Mouse (Mus musculus) CH12.LX (cell line): ENCODE data around the gene Spi1.

Experiments used
- CHD2 ChIP-seq: IDR thresholded peaks from 2 replicates; pipeline ENCODE4 v1.6.1; 2011; ENCODE audit warnings: low read length, improper control_type of control experiment
- CTCF ChIP-seq, 2 experiments: IDR thresholded peaks in 1 of 2; conservative IDR thresholded peaks in 1 of 2; 2 replicates each; pipeline ENCODE4 v1.5.1; 2011 to 2012; ENCODE audit warnings: low read depth in 2 of 2, low read length in 2 of 2, improper control_type of control experiment in 1 of 2, inconsistent platforms in 1 of 2, mild to moderate bottlenecking in 1 of 2, moderate library complexity in 1 of 2
- RAD21 ChIP-seq: IDR thresholded peaks from 2 replicates; pipeline ENCODE4 v1.6.1; 2011; ENCODE audit warnings: low read depth, mild to moderate bottlenecking, low read length, improper control_type of control experiment, moderate library complexity
- UBTF ChIP-seq: IDR thresholded peaks from 2 replicates; pipeline ENCODE4 v1.6.1; 2012; ENCODE audit warnings: low read depth, mild to moderate bottlenecking, inconsistent platforms, low read length, improper control_type of control experiment, moderate library complexity
- ZC3H11A ChIP-seq: IDR thresholded peaks from 2 replicates; pipeline ENCODE4 v1.6.1; 2012; ENCODE audit warnings: low read depth, mild to moderate bottlenecking, inconsistent platforms, low read length, improper control_type of control experiment

DNA sequence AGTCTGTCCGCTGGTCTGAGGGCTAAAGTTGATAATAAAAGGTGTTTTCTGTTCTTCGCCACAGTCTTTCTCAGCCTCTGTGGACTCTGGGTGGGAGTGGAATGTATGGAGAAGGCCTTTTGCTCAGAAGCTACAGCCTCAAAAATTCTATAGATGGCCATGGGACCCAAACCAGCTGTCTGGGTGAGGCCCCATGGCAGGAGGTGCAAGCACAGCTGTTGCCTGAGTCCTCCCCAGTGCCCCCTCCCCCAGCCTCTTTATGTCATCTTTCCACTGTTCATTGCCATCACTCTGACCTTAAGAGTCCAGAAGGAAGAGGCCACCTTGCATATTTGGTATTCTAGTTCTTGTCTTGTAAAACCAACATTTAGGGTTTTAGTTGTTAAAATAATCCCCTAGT lies 22.8 kb upstream of the Spi1 start:
- TF ChIP-seq CTCF (conservative IDR thresholded peaks at IDR 0.05 in 1 of 2, IDR thresholded peaks at IDR 0.05 in 1 of 2; ENCODE audit: low read depth in 2 of 2, low read length in 2 of 2): no peak
- TF ChIP-seq ZC3H11A: no peak
- TF ChIP-seq RAD21: no peak
- TF ChIP-seq UBTF: no peak
- TF ChIP-seq CHD2: no peak
